Mouse (Mus musculus) heart, embryonic 16.5 days (tissue): ENCODE measurements around the gene Ugt1a8. TPM values are rescaled to one million over a fixed set of nuclear protein-coding genes. Genes with fewer than 3 reads are reported as not detected.
"Not testable (repeated sequence)": the region's sequence is repeated elsewhere in the genome, so short reads cannot be mapped to it uniquely, and the experiment has no call there.

ENCODE experiments used
- ATAC-seq: fragments of 200-750 bp; cut with Nextera tagmentation; replicated peaks from 2 replicates; pipeline ENCODE4 v1.8.0; 2017; ENCODE audit warnings: moderate number of reproducible peaks; ENCODE audit not compliant: insufficient read depth, low FRiP score; ENCODE audit errors: extremely low read depth
- H3K27ac ChIP-seq: fragments of 300-500 bp; sonication (generic); 2 replicates; pipeline ENCODE4 v1.5.1; 2014; ENCODE audit warnings: mild to moderate bottlenecking, low read length, control low read depth, moderate library complexity
- H3K27me3 ChIP-seq: fragments of 300-500 bp; sonication (generic); 2 replicates; pipeline ENCODE4 v1.6.1; 2014; ENCODE audit warnings: low read length, mixed read lengths; ENCODE audit not compliant: control insufficient read depth, insufficient read depth
- H3K36me3 ChIP-seq: fragments of 300-500 bp; sonication (generic); 2 replicates; pipeline ENCODE4 v1.6.1; 2014; ENCODE audit not compliant: control insufficient read depth, insufficient read depth
- H3K4me1 ChIP-seq: fragments of 300-500 bp; sonication (generic); 2 replicates; pipeline ENCODE4 v1.6.1; 2014; ENCODE audit warnings: low read length, mixed read lengths; ENCODE audit not compliant: control insufficient read depth, insufficient read depth
- H3K4me2 ChIP-seq: fragments of 300-500 bp; sonication (generic); 2 replicates; pipeline ENCODE4 v1.6.1; 2014; ENCODE audit warnings: low read depth, mild to moderate bottlenecking, control low read depth, low read length
- H3K4me3 ChIP-seq: fragments of 300-500 bp; sonication (generic); 2 replicates; pipeline ENCODE4 v1.5.1; 2014; ENCODE audit warnings: mild to moderate bottlenecking, control low read depth, low read length
- H3K9ac ChIP-seq: fragments of 300-500 bp; sonication (generic); 2 replicates; pipeline ENCODE4 v1.6.1; 2014; ENCODE audit warnings: low read length, control low read depth
- H3K9me3 ChIP-seq: fragments of 300-500 bp; sonication (generic); replicated peaks from 2 replicates; pipeline ENCODE4 v1.6.1; 2016; ENCODE audit warnings: low read length; ENCODE audit not compliant: control insufficient read depth
- WGBS: fragments of 180-500 bp; shearing (Covaris S2); extraction: QIAGEN DNeasy Blood & Tissue Kit; methylation state at CpG from one replicate; pipeline ENCODE4 v1.1.7; 2014; 5-methylcytosine and 5-hydroxymethylcytosine counted together
- polyA plus RNA-seq: library from polyadenylated mRNA; unstranded; fragments of >200 nt; fragmentation: Nextera tagmentation; extraction: Ambion mirVana; gene quantifications from 2 replicates; pipeline ENCODE4 v1.2.1, GENCODE M21; 2015

The Ugt1a8 gene
- polyA plus RNA-seq, 1 experiment from 2014 or later, result not detected

- not testable (repeated sequence) for H3K4me1 ChIP-seq, H3K4me2 ChIP-seq, H3K27me3 ChIP-seq, H3K27ac ChIP-seq, H3K9ac ChIP-seq, ATAC-seq, H3K9me3 ChIP-seq, H3K36me3 ChIP-seq, H3K4me3 ChIP-seq
- 2% methylated on average over 4 of the region's 5 CpGs for WGBS
These were observed 56.5 kb downstream of the Ugt1a8 start for GRCm38 (mm10) chr1:88143966-88144675.

GRCm38 (mm10) chr1:88145278-88145677 lies 57.7 kb downstream of the Ugt1a8 start:
- not testable (repeated sequence) for H3K4me1 ChIP-seq
- WGBS, result 54% methylated on average over 2 of the region's 2 CpGs

GRCm38 (mm10) chr1:88150133-88150532 lies 62.5 kb downstream of the Ugt1a8 start:
- not testable (repeated sequence) for H3K27me3 ChIP-seq, H3K9me3 ChIP-seq, H3K9ac ChIP-seq, H3K4me1 ChIP-seq, H3K27ac ChIP-seq, ATAC-seq, H3K36me3 ChIP-seq, H3K4me3 ChIP-seq, H3K4me2 ChIP-seq
- WGBS, result 57% methylated on average over 2 of the region's 2 CpGs

More at GRCm38 (mm10) chr1:88145278-88145677, 57.7 kb downstream of the Ugt1a8 start:
- not testable (repeated sequence) for H3K27ac ChIP-seq, H3K36me3 ChIP-seq, H3K4me3 ChIP-seq, H3K9ac ChIP-seq, H3K27me3 ChIP-seq, H3K4me2 ChIP-seq, H3K9me3 ChIP-seq, ATAC-seq

GRCm38 (mm10) chr1:88158430-88158829 lies 70.8 kb downstream of the Ugt1a8 start:
- Histone ChIP-seq H3K9me3 (no peaks in the 10 kb centered on the region), H3K27me3 (no peaks in the 10 kb centered on the region), H3K4me2 (no peak overlapping the region), H3K36me3 (no peaks in the 10 kb centered on the region), H3K9ac (no peak overlapping the region), H3K27ac (no peak overlapping the region), H3K4me1 (no peaks in the 10 kb centered on the region), H3K4me3 (no peak overlapping the region)
- no peak for ATAC-seq
- whole genome bisulfite sequencing, result 74% methylated on average over 2 of the region's 2 CpGs

- WGBS, result 70% methylated on average over 5 of the region's 5 CpGs
- no peak within 1 kb of the TSS for H3K4me3 ChIP-seq
These were observed 78.1 kb downstream of the Ugt1a8 start, which contains the start of gene Ugt1a5 for GRCm38 (mm10) chr1:88165711-88166110. Gene Ugt1a5 (plus strand): TSS chr1:88166012.

GRCm38 (mm10) chr1:88172190-88172589 lies 84.6 kb downstream of the Ugt1a8 start:
- not testable (repeated sequence) for H3K27me3 ChIP-seq, H3K9ac ChIP-seq, H3K36me3 ChIP-seq, H3K4me2 ChIP-seq, ATAC-seq, H3K4me3 ChIP-seq, H3K27ac ChIP-seq, H3K4me1 ChIP-seq, H3K9me3 ChIP-seq
- WGBS, result 82% methylated on average over 5 of the region's 7 CpGs

More at GRCm38 (mm10) chr1:88165711-88166110, 78.1 kb downstream of the Ugt1a8 start, which contains the start of gene Ugt1a5:
- ATAC-seq, result no peak
- Histone ChIP-seq H3K9ac (no peak within 1 kb of the TSS), H3K4me1 (no peaks in the 10 kb centered on the region), H3K36me3 (no peaks in the 10 kb centered on the region), H3K27me3 (no peaks in the 10 kb centered on the region), H3K4me2 (no peak within 1 kb of the TSS), H3K27ac (no peak within 1 kb of the TSS), H3K9me3 (no peaks in the 10 kb centered on the region)

- no peak for ATAC-seq
These were observed 92.0 kb downstream of the Ugt1a8 start for GRCm38 (mm10) chr1:88179657-88180056.

GRCm38 (mm10) chr1:88186325-88186935 lies 98.8 kb downstream of the Ugt1a8 start:
- H3K27me3 ChIP-seq, result no peaks in the 10 kb centered on the region
- no peak overlapping the region for H3K27ac ChIP-seq
- H3K9ac ChIP-seq, result no peak overlapping the region
- no peak for ATAC-seq
- H3K4me3 ChIP-seq, result no peak overlapping the region
- H3K9me3 ChIP-seq, result no peaks in the 10 kb centered on the region
- H3K36me3 ChIP-seq, result no peaks in the 10 kb centered on the region
- H3K4me2 ChIP-seq, result no peak overlapping the region
- WGBS, result 81% methylated on average over 5 of the region's 5 CpGs
- no peaks in the 10 kb centered on the region for H3K4me1 ChIP-seq

More at GRCm38 (mm10) chr1:88179657-88180056, 92.0 kb downstream of the Ugt1a8 start:
- no peak overlapping the region for H3K4me3 ChIP-seq
- peaks cover 17% of the 10 kb centered on the region for H3K9me3 ChIP-seq
- no peaks in the 10 kb centered on the region for H3K4me1 ChIP-seq
- H3K27ac ChIP-seq, result no peak overlapping the region
- no peak overlapping the region for H3K9ac ChIP-seq
- 78% methylated on average over 1 of the region's 1 CpGs for WGBS
- no peak overlapping the region for H3K4me2 ChIP-seq
- H3K36me3 ChIP-seq, result no peaks in the 10 kb centered on the region
- H3K27me3 ChIP-seq, result no peaks in the 10 kb centered on the region

GRCm38 (mm10) chr1:88192136-88192535 lies 104.5 kb downstream of the Ugt1a8 start:
- no peaks in the 10 kb centered on the region for H3K9me3 ChIP-seq
- no peaks in the 10 kb centered on the region for H3K27me3 ChIP-seq
- no peak overlapping the region for H3K27ac ChIP-seq
- WGBS, result 77% methylated on average over 3 of the region's 3 CpGs
- no peak overlapping the region for H3K4me2 ChIP-seq
- H3K4me3 ChIP-seq, result no peak overlapping the region
- no peaks in the 10 kb centered on the region for H3K4me1 ChIP-seq
- ATAC-seq, result no peak
- H3K36me3 ChIP-seq, result no peaks in the 10 kb centered on the region
- no peak overlapping the region for H3K9ac ChIP-seq
